Mouse (Mus musculus): ENCODE results near the gene Ap5m1.

Ap5m1 gene

GRCm38 (mm10) chr14:49127162-49127779 is 61.4 kb downstream of the Ap5m1 start:
- DNase-seq (ENCODE audit: low spot score in 2 of 2), result no peak

DNA sequence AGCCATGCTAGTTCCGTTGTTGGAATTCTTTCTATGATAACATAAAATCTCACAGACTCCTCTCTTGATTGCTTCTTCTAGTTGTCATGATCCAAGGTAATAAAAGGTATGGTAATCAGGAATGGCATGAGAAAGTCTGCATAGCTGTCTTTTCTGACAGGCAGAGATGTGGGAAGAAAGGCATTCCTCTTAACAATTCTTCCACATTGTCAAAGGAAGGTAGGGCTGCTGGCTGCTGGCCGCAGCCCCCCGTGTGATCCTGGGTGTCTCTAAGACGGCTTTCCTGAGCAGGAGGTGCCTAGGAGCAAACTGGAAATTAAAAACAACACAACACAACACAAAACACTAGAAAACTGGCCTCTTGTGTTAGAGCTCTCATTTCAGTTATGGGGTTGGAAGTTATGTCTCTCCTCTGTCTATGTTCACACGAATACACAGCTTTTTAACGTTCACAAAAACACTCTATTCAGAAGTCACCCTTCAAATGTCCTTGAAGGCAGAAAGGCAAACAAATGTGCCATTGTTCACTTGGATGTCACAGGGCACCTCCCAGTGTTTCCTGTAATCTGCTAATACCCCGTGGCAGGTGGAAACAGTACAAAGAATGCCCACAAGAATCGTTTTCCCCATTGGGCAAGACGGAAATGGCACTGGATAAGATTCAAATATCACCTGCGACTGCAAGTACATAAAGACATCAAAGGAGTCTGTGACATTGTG is 62.8 kb downstream of the Ap5m1 start:
- no peak for DNase-seq (ENCODE audit: low spot score in 2 of 2)

DNA sequence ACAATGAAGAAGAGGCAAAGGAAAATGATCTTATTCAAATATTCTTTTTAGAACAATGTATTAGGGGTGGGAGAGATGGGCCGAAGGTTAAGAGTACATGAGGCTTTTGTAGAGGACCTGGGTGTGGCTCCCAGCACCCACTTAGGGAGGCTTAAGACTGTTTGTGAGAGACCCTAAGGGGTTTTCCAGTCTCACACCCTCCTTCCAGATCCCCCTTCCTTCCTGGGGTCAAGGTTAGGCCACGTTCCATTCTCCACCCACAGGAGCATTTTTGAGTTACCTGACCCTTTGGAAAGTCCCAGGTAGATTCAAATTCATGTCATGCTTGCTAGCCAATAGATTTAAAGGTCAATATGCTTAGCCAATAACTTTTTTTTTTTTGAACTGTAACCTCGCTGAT is 66.5 kb downstream of the Ap5m1 start:
- DNase-seq (ENCODE audit: low spot score in 2 of 2), result no peak

- DNase-seq (ENCODE audit: low spot score in 2 of 2), result no peak
Measured at GRCm38 (mm10) chr14:49138171-49138570, 72.3 kb downstream of the Ap5m1 start.

DNA sequence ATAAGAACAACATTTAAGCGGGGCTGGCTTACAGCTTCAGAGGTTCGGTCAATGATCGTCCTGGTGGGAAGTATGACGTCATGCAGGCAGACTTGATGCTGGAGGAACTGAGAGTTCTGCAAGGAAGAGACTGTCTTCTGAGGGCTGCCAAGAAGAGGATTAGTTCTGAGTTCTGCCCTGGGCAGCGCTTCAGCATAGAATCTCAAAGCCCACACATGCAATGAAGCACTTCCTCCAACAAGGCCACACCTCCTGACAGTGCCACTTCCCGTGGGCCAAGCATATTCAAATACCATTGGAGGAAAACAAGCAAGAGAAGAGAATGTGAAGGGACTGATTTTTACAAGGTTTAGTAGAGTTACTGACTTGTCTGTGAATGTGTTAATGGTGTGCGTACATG is 74.9 kb downstream of the Ap5m1 start:
- DNase-seq (ENCODE audit: low spot score in 2 of 2), result no peak
